Mouse (Mus musculus): ENCODE measurements at regions not wholly inside any gene's neighbourhood (a gene's known extent, or its start where the extent isn't known, plus 50 kb on each side); places are given as distances from the start of the nearest gene placed in this dataset.
A peak's percentile ranks its signal among the peaks of the same experiment; 100 is the strongest.

DNA sequence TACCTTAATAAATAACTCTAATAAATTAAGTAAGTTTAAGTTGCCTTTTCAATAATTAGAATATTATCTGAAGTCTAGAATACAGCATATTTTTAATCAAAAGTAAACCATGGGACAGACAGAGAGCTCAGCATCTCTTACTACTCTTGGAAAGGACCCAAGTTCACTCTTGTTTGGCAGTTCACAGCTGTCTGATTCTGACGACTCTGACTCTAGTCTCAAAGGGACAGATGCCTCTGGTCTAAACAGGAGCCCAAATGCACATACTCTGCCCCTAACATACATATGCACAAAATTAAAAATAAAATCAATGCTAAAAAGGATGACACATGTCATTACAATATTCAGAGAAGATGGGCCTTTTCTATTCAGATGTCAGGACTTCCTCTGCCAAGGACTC is 369.2 kb upstream of the Sphkap start:
- in situ Hi-C loops (cut with MboI; ENCODE audit: low pct_unique_long_range_greater_than_20kb): no loop called here
- peaks cover 12% of the 10 kb centered on the region for H3K27me3 ChIP-seq
- no peak for DNase-seq (ENCODE audit: low read depth, low spot score)
- no peak for ATAC-seq
- POLR2A ChIA-PET: no interaction called here
- CTCF ChIA-PET: no interaction called here
- TF ChIP-seq CTCF (IDR thresholded peaks at IDR 0.05): no peak

DNA sequence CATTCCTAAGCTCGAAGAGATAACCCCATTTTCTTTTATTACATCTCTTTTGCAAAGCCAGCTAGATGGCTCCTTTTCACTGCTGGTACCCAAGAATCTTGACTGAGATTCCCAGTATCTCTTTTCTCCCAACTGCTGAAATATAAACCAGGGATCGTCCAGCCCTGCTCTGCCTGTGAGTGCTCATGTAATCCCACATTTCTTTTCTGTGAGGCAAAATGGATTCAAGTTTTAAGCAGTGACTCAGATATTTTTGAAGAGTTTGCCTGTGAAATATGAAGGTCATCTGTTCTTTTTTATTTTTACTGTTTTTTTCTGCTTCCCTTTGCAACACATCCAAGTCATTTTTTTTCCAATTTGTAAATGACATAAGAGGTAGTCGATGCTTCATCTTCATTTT is 363.2 kb upstream of the Sphkap start:
- ATAC-seq (no peak), DNase-seq (ENCODE audit: low read depth, low spot score) (no peak)
- ChIA-PET CTCF (no interaction called here), POLR2A (no interaction called here)
- peaks cover 26% of the 10 kb centered on the region for H3K27me3 ChIP-seq
- in situ Hi-C loops (cut with MboI; ENCODE audit: low pct_unique_long_range_greater_than_20kb): no loop called here
- no peak for TF ChIP-seq CTCF (IDR thresholded peaks at IDR 0.05)

DNA sequence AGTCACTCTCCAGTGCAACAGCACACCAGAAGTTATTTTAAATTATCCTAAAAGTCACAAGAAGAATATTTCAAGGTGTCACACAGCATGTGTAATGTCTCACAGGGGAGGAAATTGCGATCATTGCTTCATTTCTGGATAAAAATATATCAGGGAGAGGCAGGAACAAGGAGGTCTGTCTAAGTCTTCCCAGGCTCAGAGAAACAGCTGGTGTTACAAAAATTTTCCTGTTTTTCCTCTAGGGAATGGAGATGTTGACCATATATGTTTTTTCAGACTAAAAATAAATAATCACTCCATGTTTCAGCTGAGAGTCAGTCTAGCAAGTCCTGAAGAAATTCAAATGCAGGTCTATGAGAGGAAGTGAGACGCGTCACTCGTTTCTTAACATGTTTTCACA is 353.5 kb upstream of the Sphkap start:
- no peak for TF ChIP-seq CTCF (IDR thresholded peaks at IDR 0.05)
- CTCF ChIA-PET: no interaction called here
- ATAC-seq: no peak
- no peak for DNase-seq (ENCODE audit: low read depth, low spot score)
- peaks cover 34% of the 10 kb centered on the region for H3K27me3 ChIP-seq
- in situ Hi-C loops (cut with MboI; ENCODE audit: low pct_unique_long_range_greater_than_20kb): no loop called here
- POLR2A ChIA-PET: no interaction called here

DNA sequence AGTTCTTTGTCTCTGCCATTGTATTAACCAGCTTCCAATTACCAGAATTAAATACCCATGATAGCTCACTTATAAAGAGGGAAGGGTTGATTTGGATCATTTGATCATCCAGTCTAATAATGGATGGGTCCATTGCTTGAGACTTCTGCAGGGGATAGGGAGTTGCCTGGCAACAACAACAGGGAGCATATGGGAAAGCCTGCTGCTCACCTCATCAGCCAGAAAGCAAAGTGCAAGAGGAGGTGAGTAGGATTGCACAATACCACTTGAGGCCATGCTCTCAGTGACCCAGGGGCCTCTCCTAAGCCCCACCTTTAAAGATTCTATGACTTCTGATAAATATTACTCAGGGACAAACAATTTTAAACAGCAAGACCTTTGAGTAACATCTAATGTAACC is 348.9 kb upstream of the Sphkap start:
- in situ Hi-C loops (cut with MboI; ENCODE audit: low pct_unique_long_range_greater_than_20kb): no loop called here
- ATAC-seq: no peak
- peaks cover 26% of the 10 kb centered on the region for H3K27me3 ChIP-seq
- ChIA-PET POLR2A (no interaction called here), CTCF (no interaction called here)
- no peak for TF ChIP-seq CTCF (IDR thresholded peaks at IDR 0.05)
- no peak for DNase-seq (ENCODE audit: low read depth, low spot score)

- peaks cover 13% of the 10 kb centered on the region for H3K27me3 ChIP-seq
- in situ Hi-C loops (cut with MboI; ENCODE audit: low pct_unique_long_range_greater_than_20kb): no loop called here
- ChIA-PET POLR2A (no interaction called here), CTCF (no interaction called here)
- ATAC-seq (no peak), DNase-seq (ENCODE audit: low read depth, low spot score) (no peak)
- no peak for TF ChIP-seq CTCF (IDR thresholded peaks at IDR 0.05)
These were observed 347.3 kb upstream of the Sphkap start for GRCm38 (mm10) chr1:83755336-83755735.

GRCm38 (mm10) chr1:83752976-83753375 is 345.0 kb upstream of the Sphkap start:
- in situ Hi-C loops (cut with MboI; ENCODE audit: low pct_unique_long_range_greater_than_20kb): no loop called here
- TF ChIP-seq CTCF (IDR thresholded peaks at IDR 0.05): no peak
- POLR2A ChIA-PET: no interaction called here
- peaks cover 5% of the 10 kb centered on the region for H3K27me3 ChIP-seq
- DNase-seq (ENCODE audit: low read depth, low spot score) (no peak), ATAC-seq (no peak)
- CTCF ChIA-PET: no interaction called here

- TF ChIP-seq CTCF (IDR thresholded peaks at IDR 0.05): no peak
- peaks cover 2% of the 10 kb centered on the region for H3K27me3 ChIP-seq
- ATAC-seq: no peak
- DNase-seq (ENCODE audit: low read depth, low spot score): no peak
- in situ Hi-C loops (cut with MboI; ENCODE audit: low pct_unique_long_range_greater_than_20kb): loop anchor here (5.0 to 25.0 kb wide), 6 partner anchors 358 to 1138 kb away; no protein-coding TSS in a partner anchor
- POLR2A ChIA-PET: no interaction called here
- CTCF ChIA-PET: no interaction called here
These were observed 341.0 kb upstream of the Sphkap start for GRCm38 (mm10) chr1:83748974-83749373.

- TF ChIP-seq CTCF (IDR thresholded peaks at IDR 0.05): no peak
- DNase-seq (ENCODE audit: low read depth, low spot score) (no peak), ATAC-seq (no peak)
- in situ Hi-C loops (cut with MboI; ENCODE audit: low pct_unique_long_range_greater_than_20kb): loop anchor here (5.0 to 25.0 kb wide), 6 partner anchors 359 to 1139 kb away; no protein-coding TSS in a partner anchor
- POLR2A ChIA-PET: no interaction called here
- peaks cover 6% of the 10 kb centered on the region for H3K27me3 ChIP-seq
- CTCF ChIA-PET: interaction anchor here (1.2 kb wide), 1 partner anchor 833 kb away, joined by 4 read pairs; no protein-coding TSS in a partner anchor
These were observed 340.1 kb upstream of the Sphkap start for GRCm38 (mm10) chr1:83748061-83748460.

- peaks cover 6% of the 10 kb centered on the region for H3K27me3 ChIP-seq
- DNase-seq (ENCODE audit: low read depth, low spot score) (no peak), ATAC-seq (no peak)
- CTCF ChIA-PET: interaction anchor here (1.2 to 1.5 kb wide), 3 partner anchors 11 to 834 kb away, joined by 3 to 5 read pairs (median 4); no protein-coding TSS in a partner anchor
- TF ChIP-seq CTCF (IDR thresholded peaks at IDR 0.05): no peak
- POLR2A ChIA-PET: no interaction called here
- in situ Hi-C loops (cut with MboI; ENCODE audit: low pct_unique_long_range_greater_than_20kb): loop anchor here (5.0 to 25.0 kb wide), 6 partner anchors 360 to 1140 kb away; no protein-coding TSS in a partner anchor
These were observed 339.4 kb upstream of the Sphkap start for GRCm38 (mm10) chr1:83747412-83747811.

DNA sequence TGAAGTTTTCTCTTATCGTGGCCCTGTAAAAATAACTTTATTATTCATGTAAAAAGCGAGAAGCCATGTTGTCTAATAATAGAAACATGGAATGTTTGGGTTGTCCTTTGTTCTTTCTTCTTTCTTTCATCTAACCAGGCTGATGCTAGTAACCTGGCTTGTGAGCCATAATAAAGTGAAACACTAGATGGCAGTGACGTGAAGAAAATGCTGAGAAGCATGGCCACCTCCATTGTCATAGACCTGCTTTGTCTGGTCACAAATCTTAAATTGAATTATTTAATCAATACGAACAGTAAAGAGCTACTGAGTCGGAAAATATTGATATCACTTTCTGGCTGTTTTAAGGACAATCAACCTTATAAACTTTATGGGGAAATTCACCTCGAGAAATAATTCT is 338.0 kb upstream of the Sphkap start:
- POLR2A ChIA-PET: interaction anchor here (0.6 kb wide), 1 partner anchor 772 kb away, joined by 4 read pairs; no protein-coding TSS in a partner anchor
- CTCF ChIA-PET: interaction anchor here (0.7 to 1.5 kb wide), 4 partner anchors 13 to 836 kb away, joined by 3 to 6 read pairs (median 4); no protein-coding TSS in a partner anchor
- in situ Hi-C loops (cut with MboI; ENCODE audit: low pct_unique_long_range_greater_than_20kb): loop anchor here (5.0 to 25.0 kb wide), 6 partner anchors 361 to 1141 kb away; no protein-coding TSS in a partner anchor
- no peak for DNase-seq (ENCODE audit: low read depth, low spot score)
- peaks cover 11% of the 10 kb centered on the region for H3K27me3 ChIP-seq
- ATAC-seq: no peak
- peak; percentile 69 for TF ChIP-seq CTCF (IDR thresholded peaks at IDR 0.05)

DNA sequence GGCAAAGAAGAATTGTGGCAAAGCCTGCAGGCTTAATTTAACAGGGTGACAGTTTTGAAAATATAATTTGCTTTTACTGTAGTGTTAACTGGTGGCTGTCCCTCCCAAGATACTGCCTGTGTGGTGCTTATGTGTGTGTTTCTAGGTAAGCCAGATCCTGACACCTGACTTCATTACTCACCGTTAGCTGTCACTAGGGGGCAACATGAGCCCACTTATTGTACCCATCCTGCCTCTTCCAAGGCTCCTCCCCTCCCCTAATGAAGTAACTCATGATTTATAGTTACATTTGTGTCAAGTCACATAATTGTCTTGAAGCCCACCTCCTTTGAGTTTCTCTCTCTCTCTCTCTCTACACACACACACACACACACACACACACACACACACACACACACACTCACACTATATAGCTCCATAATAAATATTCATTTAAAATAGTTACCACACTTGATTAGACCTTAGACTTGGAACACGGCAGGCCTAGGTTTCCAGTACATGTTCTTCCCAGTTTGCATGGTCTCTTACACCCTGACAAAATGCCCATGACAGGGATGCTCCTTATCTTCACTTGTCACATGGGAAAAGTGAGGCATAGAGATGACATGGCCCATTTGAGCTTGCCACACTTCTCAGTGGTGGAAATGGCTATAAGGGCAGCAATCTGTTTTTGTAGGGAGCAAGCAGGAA is 328.6 kb upstream of the Sphkap start:
- POLR2A ChIA-PET: interaction anchor here (0.7 kb wide), 1 partner anchor 547 kb away, joined by 3 read pairs; no protein-coding TSS in a partner anchor
- in situ Hi-C loops (cut with MboI; ENCODE audit: low pct_unique_long_range_greater_than_20kb): loop anchor here (25.0 kb wide), 3 partner anchors 726 to 1151 kb away; no protein-coding TSS in a partner anchor

More for the DNA sequence above, 328.6 kb upstream of the Sphkap start:
- H3K27me3 ChIP-seq: peaks cover 14% of the 10 kb centered on the region
- peak; percentile 52 for TF ChIP-seq CTCF (IDR thresholded peaks at IDR 0.05)
- no peak for ATAC-seq
- CTCF ChIA-PET: interaction anchor here (1.2 kb wide), 1 partner anchor 845 kb away, joined by 3 read pairs; no protein-coding TSS in a partner anchor
- DNase-seq (ENCODE audit: low read depth, low spot score): no peak

Measured in Patski (cell line).